Mouse (Mus musculus) embryo, embryonic 9.5 days (tissue): ENCODE results near the gene Adcyap1r1.

Source experiments
- DNase-seq: peaks from one replicate; pipeline ENCODE4 v3.0.0-alpha.2; 2017; ENCODE audit errors: extremely low spot score

Gene Adcyap1r1

DNA sequence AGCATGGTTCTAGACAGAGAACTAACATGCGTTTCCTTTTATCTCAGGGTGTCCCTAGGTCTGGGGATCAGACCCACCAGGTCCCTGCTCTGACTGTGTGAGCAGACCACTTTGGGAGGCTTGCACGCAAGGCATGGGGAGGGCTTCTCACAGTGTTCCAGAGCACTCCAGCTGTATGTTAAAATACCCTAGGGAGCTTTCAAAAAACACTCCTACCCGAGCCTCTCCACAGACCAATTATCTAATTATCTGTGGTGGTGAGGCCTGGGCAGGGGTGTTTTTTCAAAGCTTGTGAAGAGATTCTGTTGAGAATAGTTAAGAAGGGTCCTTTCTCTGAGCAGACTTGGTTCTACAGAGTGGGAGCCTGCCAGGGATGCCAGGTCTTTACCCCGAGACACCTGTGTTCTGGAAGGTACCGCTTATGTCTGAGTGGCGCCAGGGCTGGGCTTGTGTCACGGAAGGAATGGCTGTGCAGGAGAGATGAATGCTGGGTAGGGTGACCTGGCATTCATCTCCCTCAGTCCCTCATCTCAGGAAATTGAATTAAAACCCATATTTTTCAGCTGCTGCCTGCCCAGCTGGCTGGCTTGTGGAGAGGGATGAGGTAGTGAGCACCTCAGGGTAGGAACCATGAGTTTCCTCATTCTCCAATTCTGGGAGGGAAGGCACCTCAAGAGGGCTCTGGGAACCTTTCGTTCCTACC is 2.7 kb upstream of the Adcyap1r1 start:
- DNase-seq: no peak

GRCm38 (mm10) chr6:55452381-55452780 is 603 bp downstream of the Adcyap1r1 start:
- DNase-seq: no peak

DNA sequence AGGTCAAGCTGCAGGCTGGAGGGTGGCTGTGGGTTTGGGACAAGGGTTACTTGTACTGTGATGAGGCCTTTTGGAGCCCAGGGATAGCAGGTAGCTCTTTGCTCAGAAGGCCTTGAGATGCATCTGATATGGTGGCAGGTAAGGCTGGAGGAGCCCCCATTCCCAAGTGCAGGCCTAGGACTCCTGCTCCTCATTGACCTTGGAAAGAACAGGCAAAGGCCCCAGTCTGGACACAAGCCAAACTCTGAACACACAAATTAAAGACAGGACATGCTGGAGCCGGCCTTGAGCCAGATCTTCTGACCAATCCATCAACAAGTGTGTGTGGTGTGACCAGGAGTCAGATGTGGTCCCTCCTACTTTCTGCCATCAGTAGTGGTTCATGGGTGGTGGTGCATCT is 1.8 kb downstream of the Adcyap1r1 start:
- no peak for DNase-seq

- DNase-seq: no peak
These were observed 3.9 kb downstream of the Adcyap1r1 start for GRCm38 (mm10) chr6:55455641-55456040.

GRCm38 (mm10) chr6:55457727-55458126 is 5.9 kb downstream of the Adcyap1r1 start:
- no peak for DNase-seq

- DNase-seq: no peak
These were observed 6.4 kb downstream of the Adcyap1r1 start for GRCm38 (mm10) chr6:55458156-55458555.

GRCm38 (mm10) chr6:55459545-55460397 is 8.0 kb downstream of the Adcyap1r1 start:
- DNase-seq: no peak

GRCm38 (mm10) chr6:55461141-55461540 is 9.4 kb downstream of the Adcyap1r1 start:
- no peak for DNase-seq

- DNase-seq: no peak
These were observed 9.9 kb downstream of the Adcyap1r1 start for GRCm38 (mm10) chr6:55461678-55462077.

DNA sequence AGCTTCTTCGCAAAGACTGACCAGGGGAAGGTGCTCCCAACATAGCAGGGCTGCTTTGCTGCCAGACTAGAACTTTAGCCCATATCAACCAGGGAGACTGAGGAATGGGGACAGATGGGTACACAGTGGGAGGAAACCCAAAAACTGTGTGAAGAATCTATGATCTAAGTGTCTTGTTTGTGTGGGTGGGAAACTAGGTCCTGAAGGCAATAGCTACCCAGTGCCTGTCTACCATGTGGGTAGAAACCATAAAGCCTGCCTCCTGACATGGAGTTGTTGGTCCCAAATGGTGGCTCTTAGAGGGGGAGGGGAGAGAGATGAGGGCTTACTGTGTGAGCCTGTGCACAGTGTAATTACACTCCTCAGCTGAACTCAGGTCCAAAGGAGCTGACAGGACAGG is 10.6 kb downstream of the Adcyap1r1 start:
- no peak for DNase-seq

GRCm38 (mm10) chr6:55463966-55464365 is 12.2 kb downstream of the Adcyap1r1 start:
- no peak for DNase-seq

DNA sequence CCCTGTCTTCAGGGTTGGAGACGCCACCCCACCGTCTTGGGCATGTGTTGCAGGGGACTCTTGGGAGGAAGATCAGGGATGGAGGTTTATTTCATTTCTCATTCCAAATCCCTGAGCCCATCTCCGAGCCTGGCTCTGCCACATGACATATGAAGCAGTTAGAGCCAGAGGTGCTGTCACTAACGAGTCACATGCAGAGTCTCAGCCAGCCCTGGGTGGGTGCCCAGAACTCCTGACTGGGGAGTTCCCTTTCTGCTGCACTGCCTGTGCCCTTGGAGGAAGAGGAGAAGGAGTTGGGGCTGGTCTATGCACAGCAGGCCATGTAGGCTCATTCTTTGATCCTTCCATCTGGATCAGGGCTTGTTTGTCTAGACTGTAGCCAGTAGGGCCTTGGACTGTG is 13.5 kb downstream of the Adcyap1r1 start:
- DNase-seq: no peak

- no peak for DNase-seq
These were observed 14.6 kb downstream of the Adcyap1r1 start for GRCm38 (mm10) chr6:55466301-55466761.

DNA sequence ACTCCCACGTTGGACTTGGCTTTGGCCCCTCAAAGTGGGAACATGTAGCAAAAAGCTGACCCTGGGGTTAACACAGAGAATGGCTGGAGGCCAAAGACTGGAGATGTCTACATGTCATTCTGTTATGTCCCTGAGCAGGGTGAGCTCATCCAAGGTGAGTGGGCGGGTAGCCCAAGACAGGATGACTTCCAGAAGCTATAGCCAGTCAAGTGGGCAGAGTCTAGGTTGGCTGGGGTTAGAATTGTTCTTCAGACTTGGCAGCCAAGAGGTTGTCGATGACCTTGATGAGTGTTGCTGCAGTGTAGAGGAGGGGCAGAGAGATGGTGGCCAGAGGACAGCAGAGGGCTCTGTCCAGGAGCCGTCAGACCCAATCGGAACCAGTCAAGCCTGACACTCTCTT is 18.9 kb downstream of the Adcyap1r1 start:
- DNase-seq: no peak

DNA sequence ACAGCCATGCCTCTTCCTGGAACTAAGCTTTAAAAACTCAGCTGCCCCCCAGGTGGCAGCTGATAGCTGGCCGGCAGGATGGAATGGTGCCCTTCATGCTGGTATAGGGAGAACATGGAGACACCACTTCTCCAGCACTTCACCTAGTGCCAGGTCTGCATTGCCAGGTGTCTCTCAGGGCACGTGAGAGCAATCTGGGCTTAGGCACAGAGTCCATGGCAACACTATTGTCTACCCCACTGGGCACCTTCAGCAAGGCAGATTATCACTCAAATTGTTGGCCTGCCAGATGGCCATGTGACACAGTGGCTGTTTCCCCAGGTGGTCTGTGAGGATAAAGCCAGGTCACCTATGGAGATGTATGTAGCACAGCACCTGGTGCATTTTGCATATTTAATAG is 20.6 kb downstream of the Adcyap1r1 start:
- DNase-seq: no peak

DNA sequence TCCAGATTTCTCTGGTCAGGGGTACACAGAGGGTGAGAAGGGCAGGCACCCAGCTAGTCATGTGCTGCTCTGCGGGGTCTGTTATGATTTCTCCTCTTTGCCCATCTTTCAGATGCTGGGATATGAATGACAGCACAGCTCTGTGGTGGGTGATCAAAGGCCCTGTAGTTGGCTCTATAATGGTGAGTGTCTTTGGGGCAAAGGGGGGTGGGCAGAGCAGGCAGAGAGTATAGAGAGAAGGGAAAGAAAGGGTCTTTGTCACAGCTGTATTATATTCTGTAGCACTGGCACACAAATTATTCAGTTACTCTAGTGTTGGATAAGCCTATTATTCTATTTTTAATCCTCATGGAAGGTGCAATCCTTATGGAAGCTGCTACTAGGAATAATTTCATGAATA is 29.2 kb downstream of the Adcyap1r1 start:
- no peak for DNase-seq

GRCm38 (mm10) chr6:55482471-55482870 is 30.7 kb downstream of the Adcyap1r1 start:
- no peak for DNase-seq

DNA sequence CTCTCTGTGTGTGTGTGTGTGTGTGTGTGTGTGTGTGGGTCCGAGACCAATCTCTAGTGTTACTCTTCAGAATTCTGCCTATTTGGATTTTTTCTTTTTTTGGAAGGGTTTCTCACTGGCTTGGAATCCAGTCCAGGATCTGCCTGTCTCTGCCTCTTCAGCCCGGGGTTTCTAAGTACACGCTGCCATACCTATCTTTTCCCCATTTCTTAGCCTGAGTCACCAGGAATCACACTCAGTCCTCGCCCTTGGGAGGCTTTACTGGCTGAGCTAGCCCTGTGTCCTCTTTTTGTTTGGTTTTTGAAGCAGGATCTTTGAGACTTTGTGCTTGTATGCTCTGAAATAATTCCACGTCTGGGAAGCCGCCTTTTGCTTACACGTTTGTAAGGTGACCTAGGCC is 31.6 kb downstream of the Adcyap1r1 start:
- DNase-seq: no peak

- no peak for DNase-seq
These were observed 32.4 kb downstream of the Adcyap1r1 start for GRCm38 (mm10) chr6:55484224-55484623.

DNA sequence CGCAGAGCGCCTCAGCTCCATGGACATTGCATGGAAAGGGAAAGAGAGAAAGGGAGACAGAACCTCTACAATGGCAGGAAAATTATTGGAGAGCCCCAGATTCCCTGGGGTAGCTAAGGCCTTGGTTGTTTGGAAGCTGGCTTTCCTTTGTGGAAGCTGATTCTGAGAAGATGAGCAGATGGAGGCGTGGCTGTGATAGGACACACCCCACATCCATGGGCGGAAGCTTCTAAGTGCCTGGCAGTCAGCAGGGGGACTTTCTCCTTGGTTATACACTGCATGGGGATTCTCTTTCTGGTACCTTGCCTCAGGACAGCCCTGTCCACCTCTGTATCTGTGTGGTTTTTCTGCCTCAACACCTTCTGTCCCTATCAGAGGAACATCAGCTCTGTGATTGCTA is 33.4 kb downstream of the Adcyap1r1 start:
- no peak for DNase-seq

- DNase-seq: no peak
These were observed 35.9 kb downstream of the Adcyap1r1 start for GRCm38 (mm10) chr6:55487726-55488125.

DNA sequence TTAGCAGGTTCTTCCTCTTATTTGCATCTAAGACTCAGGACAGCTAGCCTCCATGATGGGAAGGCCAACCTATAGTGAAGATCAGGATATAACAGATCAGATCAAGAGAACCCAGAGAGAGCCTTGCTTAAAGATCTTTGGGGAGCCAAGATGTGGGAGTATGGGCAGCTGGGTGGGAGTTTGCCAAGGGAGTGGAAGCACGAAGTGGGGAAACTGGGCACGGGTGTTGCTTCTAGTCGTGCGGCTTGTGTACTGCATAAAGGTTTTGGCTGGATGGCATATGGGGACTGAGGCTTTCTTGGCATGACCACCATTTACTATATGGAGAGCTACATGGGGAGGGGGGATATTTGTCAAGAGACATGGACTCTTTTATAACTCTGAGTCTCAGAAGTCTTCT is 44.4 kb downstream of the Adcyap1r1 start:
- DNase-seq: no peak

- DNase-seq: no peak
These were observed 47.0 kb downstream of the Adcyap1r1 start for GRCm38 (mm10) chr6:55498753-55499152.
